Mouse (Mus musculus): ENCODE results near the gene Prmt3. TPM values are rescaled to one million over a fixed set of nuclear protein-coding genes. Genes with fewer than 3 reads are reported as not detected.

Gene Prmt3
- polyA plus RNA-seq, 1 experiment from 2014 or later, result 63.8 TPM

DNA sequence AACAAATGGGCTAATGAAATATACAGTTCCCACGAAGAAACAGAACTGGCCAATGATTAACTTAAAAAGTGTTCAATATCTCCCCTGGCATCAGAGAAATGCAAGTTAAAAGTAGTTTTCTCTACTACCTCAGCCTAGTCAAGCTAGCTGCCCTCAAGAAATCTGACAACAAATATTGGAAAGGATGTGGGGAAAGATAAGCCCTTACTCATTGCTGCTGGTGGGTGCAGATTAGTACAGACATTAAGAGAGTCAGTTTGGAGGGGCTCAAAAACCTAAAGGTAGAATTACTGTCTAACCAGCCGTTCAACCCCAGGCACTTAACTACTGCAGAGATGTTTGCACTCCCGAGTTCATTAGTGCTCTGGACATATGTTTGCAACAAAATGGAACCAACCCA, 27.5 kb downstream of the Prmt3 start:
- 84% methylated on average over 3 of the region's 3 CpGs for whole genome bisulfite sequencing
- DNase-seq (ENCODE audit: low spot score), result no peak
- H3K9ac ChIP-seq (replicated peaks; ENCODE audit: low read length), result no peak overlapping the region

DNA sequence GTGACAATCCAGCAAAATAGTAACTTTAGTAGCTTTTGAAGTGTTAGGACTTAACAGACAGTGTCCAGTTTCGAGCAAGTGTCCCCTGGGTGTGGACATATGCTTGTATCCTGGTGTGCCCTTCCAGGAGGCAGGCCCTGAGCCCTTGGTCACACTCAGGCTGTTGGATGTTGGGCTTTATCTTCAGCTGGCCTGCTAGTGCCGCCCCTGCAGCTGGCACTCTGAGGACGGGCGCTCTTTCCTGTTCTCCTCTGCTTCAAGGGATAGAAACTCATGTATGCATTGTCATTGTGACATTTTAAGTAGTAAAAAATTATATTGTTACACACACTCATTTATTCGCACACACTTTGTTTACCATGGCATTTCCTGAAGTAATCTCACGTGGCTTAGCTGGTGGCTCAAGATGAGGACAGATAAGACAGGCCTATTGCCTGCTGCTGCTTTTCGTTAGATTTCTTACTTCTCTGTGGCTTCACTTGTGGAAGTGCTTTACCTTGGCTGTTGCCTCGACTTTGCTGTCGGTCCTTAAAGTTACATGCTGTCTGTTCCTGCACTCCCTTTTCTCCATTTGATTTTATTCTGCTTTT, 29.0 kb downstream of the Prmt3 start:
- Histone ChIP-seq H3K9me3 (replicated peaks; ENCODE audit: control insufficient read depth, low read length) (no peaks in the 10 kb centered on the region), H3K4me3 (ENCODE audit: low read depth, low read length) (no peak overlapping the region), H3K27me3 (ENCODE audit: control insufficient read depth, insufficient read depth, low read length) (no peaks in the 10 kb centered on the region), H3K9ac (replicated peaks; ENCODE audit: low read length) (no peak overlapping the region), H3K27ac (replicated peaks; ENCODE audit: low read depth, low read length) (no peak overlapping the region), H3K36me3 (replicated peaks; ENCODE audit: control insufficient read depth, insufficient read depth, low read depth, low read length) (no peaks in the 10 kb centered on the region; the same call in 1 of the 2 replicates), H3K4me1 (ENCODE audit: control insufficient read depth, insufficient read depth, low read length) (no peaks in the 10 kb centered on the region), H3K4me2 (ENCODE audit: low read depth, low read length) (no peak overlapping the region)
- WGBS, result 86% methylated on average over 9 of the region's 9 CpGs
- ATAC-seq (replicated peaks; ENCODE audit: insufficient number of reproducible peaks, low FRiP score, low TSS enrichment, low read depth) (no peak), DNase-seq (ENCODE audit: low spot score) (no peak)

More for the DNA sequence above, 27.5 kb downstream of the Prmt3 start:
- Histone ChIP-seq H3K36me3 (replicated peaks; ENCODE audit: control insufficient read depth, insufficient read depth, low read depth, low read length) (no peaks in the 10 kb centered on the region; the same call in 1 of the 2 replicates), H3K9me3 (replicated peaks; ENCODE audit: control insufficient read depth, low read length) (no peaks in the 10 kb centered on the region), H3K4me1 (ENCODE audit: control insufficient read depth, insufficient read depth, low read length) (no peaks in the 10 kb centered on the region), H3K4me2 (ENCODE audit: low read depth, low read length) (no peak overlapping the region), H3K27ac (replicated peaks; ENCODE audit: low read depth, low read length) (no peak overlapping the region), H3K4me3 (ENCODE audit: low read depth, low read length) (no peak overlapping the region), H3K27me3 (ENCODE audit: control insufficient read depth, insufficient read depth, low read length) (no peaks in the 10 kb centered on the region)
- ATAC-seq (replicated peaks; ENCODE audit: insufficient number of reproducible peaks, low FRiP score, low TSS enrichment, low read depth), result no peak

DNA sequence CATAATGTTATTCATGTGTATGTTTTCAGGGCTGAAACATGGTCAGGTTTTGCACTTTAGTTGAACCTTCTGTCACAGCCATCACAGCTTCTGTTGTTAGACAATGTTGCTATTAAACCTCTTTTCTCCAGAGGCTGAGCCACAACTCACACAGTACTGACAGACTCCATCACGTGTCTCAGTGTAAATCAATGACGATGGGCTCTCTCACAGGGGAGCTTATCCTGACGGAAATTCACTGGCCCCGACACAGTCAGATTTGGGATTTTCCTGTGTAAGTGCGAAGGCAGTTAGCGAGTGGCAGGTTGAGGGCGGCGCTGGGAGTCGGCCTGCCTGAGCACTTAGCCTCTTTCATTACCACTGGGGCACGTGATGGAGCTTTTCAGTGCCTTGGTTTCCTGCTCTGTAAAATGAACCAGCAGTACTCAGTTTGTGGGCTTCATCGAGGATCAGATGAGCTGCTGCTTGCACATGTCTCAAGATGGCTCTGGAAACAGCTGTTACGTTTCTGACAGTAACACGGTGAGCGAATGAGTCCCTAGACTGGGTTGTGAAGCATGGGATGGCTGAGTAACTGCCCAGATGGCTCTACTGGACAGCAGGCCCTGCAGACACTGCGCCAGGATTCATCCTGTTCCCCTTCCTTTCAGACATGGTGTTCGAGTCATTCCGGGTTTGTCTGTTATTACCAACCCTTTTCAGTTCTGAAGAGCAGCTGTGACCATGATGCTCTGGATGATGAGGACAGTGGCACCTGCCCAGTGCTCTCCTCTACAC, 29.9 kb downstream of the Prmt3 start:
- Histone ChIP-seq H3K27ac (replicated peaks; ENCODE audit: low read depth, low read length) (no peak overlapping the region), H3K4me2 (ENCODE audit: low read depth, low read length) (no peak overlapping the region), H3K9me3 (replicated peaks; ENCODE audit: control insufficient read depth, low read length) (no peaks in the 10 kb centered on the region), H3K9ac (replicated peaks; ENCODE audit: low read length) (no peak overlapping the region), H3K4me3 (ENCODE audit: low read depth, low read length) (no peak overlapping the region), H3K36me3 (replicated peaks; ENCODE audit: control insufficient read depth, insufficient read depth, low read depth, low read length) (no peaks in the 10 kb centered on the region; the same call in 1 of the 2 replicates), H3K27me3 (ENCODE audit: control insufficient read depth, insufficient read depth, low read length) (no peaks in the 10 kb centered on the region), H3K4me1 (ENCODE audit: control insufficient read depth, insufficient read depth, low read length) (no peaks in the 10 kb centered on the region)
- 90% methylated on average over 17 of the region's 17 CpGs for WGBS
- ATAC-seq (replicated peaks; ENCODE audit: insufficient number of reproducible peaks, low FRiP score, low TSS enrichment, low read depth) (no peak), DNase-seq (ENCODE audit: low spot score) (no peak)

DNA sequence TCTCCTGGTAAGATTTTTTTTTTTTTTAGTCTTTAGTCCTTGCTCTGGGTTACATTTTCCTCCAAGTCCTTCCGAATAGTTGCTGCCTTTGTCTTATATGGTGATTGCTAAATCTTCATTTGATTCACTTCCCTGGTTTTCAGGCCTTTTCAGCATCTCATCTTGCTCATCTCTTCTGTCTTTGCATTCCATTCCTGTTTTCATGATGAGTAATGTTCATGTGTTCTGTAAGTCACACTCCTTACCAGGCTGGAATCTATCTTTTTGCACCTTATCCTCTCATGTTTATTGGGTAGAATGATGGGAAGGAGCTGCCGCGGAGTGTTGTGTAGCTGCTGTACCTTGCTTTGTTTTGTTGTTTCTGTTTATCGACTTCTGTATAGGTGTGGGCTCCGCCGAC, 31.0 kb downstream of the Prmt3 start:
- no peaks in the 10 kb centered on the region; the same call in 1 of the 2 replicates for H3K36me3 ChIP-seq (replicated peaks; ENCODE audit: control insufficient read depth, insufficient read depth, low read depth, low read length)
- ATAC-seq (replicated peaks; ENCODE audit: insufficient number of reproducible peaks, low FRiP score, low TSS enrichment, low read depth), result no peak
- WGBS, result 93% methylated on average over 6 of the region's 6 CpGs

DNA sequence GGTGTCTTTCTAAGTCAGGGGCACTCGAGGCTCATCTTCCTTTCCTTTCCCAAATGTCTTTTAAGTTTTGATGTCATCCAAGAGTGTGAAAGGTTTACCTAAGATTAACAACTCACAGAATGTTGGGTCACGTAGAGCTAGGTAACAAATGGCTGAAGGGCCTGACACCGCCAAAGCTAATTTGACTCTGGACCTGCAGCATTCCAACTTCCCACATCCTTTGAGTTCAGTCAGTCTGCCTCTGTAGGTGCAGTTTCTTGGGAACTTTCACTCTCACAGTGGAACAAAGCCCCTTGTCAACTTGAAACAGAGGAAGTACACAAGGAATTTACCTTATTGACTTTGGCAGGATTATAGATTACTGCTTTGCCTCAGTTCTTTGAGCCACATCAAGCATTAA, 31.4 kb downstream of the Prmt3 start:
- Histone ChIP-seq H3K4me3 (ENCODE audit: low read depth, low read length) (no peak overlapping the region), H3K36me3 (replicated peaks; ENCODE audit: control insufficient read depth, insufficient read depth, low read depth, low read length) (no peaks in the 10 kb centered on the region; the same call in 1 of the 2 replicates), H3K27ac (replicated peaks; ENCODE audit: low read depth, low read length) (no peak overlapping the region), H3K9ac (replicated peaks; ENCODE audit: low read length) (no peak overlapping the region), H3K9me3 (replicated peaks; ENCODE audit: control insufficient read depth, low read length) (no peaks in the 10 kb centered on the region), H3K27me3 (ENCODE audit: control insufficient read depth, insufficient read depth, low read length) (no peaks in the 10 kb centered on the region), H3K4me1 (ENCODE audit: control insufficient read depth, insufficient read depth, low read length) (no peaks in the 10 kb centered on the region), H3K4me2 (ENCODE audit: low read depth, low read length) (no peak overlapping the region)
- no peak for ATAC-seq (replicated peaks; ENCODE audit: insufficient number of reproducible peaks, low FRiP score, low TSS enrichment, low read depth)
- 71% methylated on average over 3 of the region's 3 CpGs for WGBS
- no peak for DNase-seq (ENCODE audit: low spot score)

More for the DNA sequence above, 31.0 kb downstream of the Prmt3 start:
- H3K27ac ChIP-seq (replicated peaks; ENCODE audit: low read depth, low read length), result no peak overlapping the region
- no peaks in the 10 kb centered on the region for H3K27me3 ChIP-seq (ENCODE audit: control insufficient read depth, insufficient read depth, low read length)
- no peak overlapping the region for H3K4me3 ChIP-seq (ENCODE audit: low read depth, low read length)
- H3K4me2 ChIP-seq (ENCODE audit: low read depth, low read length), result no peak overlapping the region
- H3K9ac ChIP-seq (replicated peaks; ENCODE audit: low read length), result no peak overlapping the region
- no peaks in the 10 kb centered on the region for H3K4me1 ChIP-seq (ENCODE audit: control insufficient read depth, insufficient read depth, low read length)
- no peaks in the 10 kb centered on the region for H3K9me3 ChIP-seq (replicated peaks; ENCODE audit: control insufficient read depth, low read length)
- DNase-seq (ENCODE audit: low spot score), result no peak

DNA sequence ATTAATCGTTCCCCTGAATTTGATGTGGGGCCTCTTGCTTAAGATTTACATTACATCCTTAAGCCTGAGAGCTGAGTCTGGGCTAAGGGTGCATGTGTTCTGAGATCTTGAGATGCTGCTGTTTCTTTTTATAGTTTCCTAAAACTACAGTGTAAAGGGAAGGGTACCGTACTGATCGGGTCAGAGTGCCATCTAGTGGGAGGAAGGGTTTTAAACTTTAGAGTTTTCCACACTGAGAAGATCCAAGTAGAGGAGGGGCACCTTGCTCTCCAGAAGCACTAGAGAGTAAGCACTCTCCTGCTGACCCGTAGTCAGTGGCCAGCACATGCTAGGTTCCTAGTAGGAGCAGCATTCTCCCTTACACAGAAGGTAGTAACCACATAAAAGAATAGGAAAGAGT, 33.2 kb downstream of the Prmt3 start:
- Histone ChIP-seq H3K27me3 (ENCODE audit: control insufficient read depth, insufficient read depth, low read length) (no peaks in the 10 kb centered on the region), H3K36me3 (replicated peaks; ENCODE audit: control insufficient read depth, insufficient read depth, low read depth, low read length) (no peaks in the 10 kb centered on the region; the same call in 1 of the 2 replicates), H3K4me2 (ENCODE audit: low read depth, low read length) (no peak overlapping the region), H3K9ac (replicated peaks; ENCODE audit: low read length) (no peak overlapping the region), H3K4me3 (ENCODE audit: low read depth, low read length) (no peak overlapping the region), H3K9me3 (replicated peaks; ENCODE audit: control insufficient read depth, low read length) (no peaks in the 10 kb centered on the region), H3K4me1 (ENCODE audit: control insufficient read depth, insufficient read depth, low read length) (no peaks in the 10 kb centered on the region), H3K27ac (replicated peaks; ENCODE audit: low read depth, low read length) (no peak overlapping the region)
- DNase-seq (ENCODE audit: low spot score) (peak; percentile 31), ATAC-seq (replicated peaks; ENCODE audit: insufficient number of reproducible peaks, low FRiP score, low TSS enrichment, low read depth) (no peak; the same call in 1 of the 2 replicates)
- 60% methylated on average over 4 of the region's 4 CpGs for WGBS

DNA sequence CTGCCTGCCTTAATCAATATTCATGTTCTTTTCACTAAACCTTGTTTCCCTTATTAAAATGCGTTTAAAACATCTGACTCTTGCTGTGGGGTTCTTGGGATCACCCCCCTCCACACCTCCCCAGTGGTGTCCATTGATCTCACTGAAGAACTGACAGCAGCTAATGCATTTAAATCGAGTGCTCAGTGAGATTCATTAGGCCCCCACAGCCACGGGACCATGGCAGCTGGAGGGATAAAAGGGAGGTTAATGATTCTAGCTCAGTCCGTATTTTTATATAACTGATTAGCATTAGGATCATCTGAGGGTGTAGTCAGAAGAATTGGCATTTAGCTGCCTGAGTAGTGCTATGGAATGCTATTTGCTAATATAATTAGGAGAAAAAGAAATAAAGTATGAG, 41.2 kb downstream of the Prmt3 start:
- Histone ChIP-seq H3K9me3 (replicated peaks; ENCODE audit: control insufficient read depth, low read length) (no peaks in the 10 kb centered on the region), H3K4me1 (ENCODE audit: control insufficient read depth, insufficient read depth, low read length) (no peaks in the 10 kb centered on the region), H3K4me3 (ENCODE audit: low read depth, low read length) (no peak overlapping the region), H3K36me3 (replicated peaks; ENCODE audit: control insufficient read depth, insufficient read depth, low read depth, low read length) (no peaks in the 10 kb centered on the region), H3K9ac (replicated peaks; ENCODE audit: low read length) (no peak overlapping the region), H3K27ac (replicated peaks; ENCODE audit: low read depth, low read length) (no peak overlapping the region), H3K27me3 (ENCODE audit: control insufficient read depth, insufficient read depth, low read length) (no peaks in the 10 kb centered on the region), H3K4me2 (ENCODE audit: low read depth, low read length) (no peak overlapping the region)
- ATAC-seq (replicated peaks; ENCODE audit: insufficient number of reproducible peaks, low FRiP score, low TSS enrichment, low read depth) (no peak), DNase-seq (ENCODE audit: low spot score) (no peak)
- 62% methylated on average over 4 of the region's 4 CpGs for WGBS

DNA sequence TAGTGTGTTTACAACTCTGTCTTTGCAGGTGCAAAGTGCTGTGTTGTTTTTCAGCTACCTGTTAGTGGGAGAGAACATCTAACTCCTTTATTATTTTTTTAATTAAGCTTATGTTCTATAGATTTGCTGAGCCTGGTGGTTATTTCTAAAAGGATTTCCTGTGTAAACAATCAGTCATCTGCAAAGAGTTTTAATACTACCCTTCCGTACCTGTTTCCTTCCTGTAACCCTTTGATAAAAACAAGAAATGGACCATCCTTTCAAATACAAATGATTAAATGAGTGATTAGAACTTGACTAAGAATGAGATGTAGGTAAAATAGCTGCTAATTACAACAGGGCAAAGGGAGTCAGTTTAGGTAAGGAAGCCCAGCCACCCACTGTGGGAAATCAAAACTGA, 43.2 kb downstream of the Prmt3 start:
- WGBS, result 83% methylated on average over 1 of the region's 1 CpGs
- no peaks in the 10 kb centered on the region for H3K9me3 ChIP-seq (replicated peaks; ENCODE audit: control insufficient read depth, low read length)
- H3K27ac ChIP-seq (replicated peaks; ENCODE audit: low read depth, low read length), result no peak overlapping the region
- no peak for ATAC-seq (replicated peaks; ENCODE audit: insufficient number of reproducible peaks, low FRiP score, low TSS enrichment, low read depth)
- H3K4me2 ChIP-seq (ENCODE audit: low read depth, low read length), result no peak overlapping the region
- H3K9ac ChIP-seq (replicated peaks; ENCODE audit: low read length), result no peak overlapping the region
- no peak overlapping the region for H3K4me3 ChIP-seq (ENCODE audit: low read depth, low read length)
- H3K4me1 ChIP-seq (ENCODE audit: control insufficient read depth, insufficient read depth, low read length), result no peaks in the 10 kb centered on the region
- H3K36me3 ChIP-seq (replicated peaks; ENCODE audit: control insufficient read depth, insufficient read depth, low read depth, low read length), result no peaks in the 10 kb centered on the region
- no peak for DNase-seq (ENCODE audit: low spot score)
- H3K27me3 ChIP-seq (ENCODE audit: control insufficient read depth, insufficient read depth, low read length), result no peaks in the 10 kb centered on the region
